Mouse (Mus musculus) macrophage (primary cell): Measurements from ENCODE around the gene Pla2g4e. TPM values are rescaled to one million over a fixed set of nuclear protein-coding genes. Genes with fewer than 3 reads are reported as not detected.

ENCODE experiments used
- H3K27ac ChIP-seq: fragments of 350-480 bp; formaldehyde crosslinking; 2 replicates; pipeline ENCODE4 v1.9.0; 2021
- H3K36me3 ChIP-seq: fragments of 350-480 bp; formaldehyde crosslinking; 2 replicates; pipeline ENCODE4 v1.9.0; 2021; ENCODE audit errors: inconsistent target
- H3K4me3 ChIP-seq: fragments of 350-480 bp; formaldehyde crosslinking; 2 replicates; pipeline ENCODE4 v1.9.0; 2021; ENCODE audit errors: inconsistent target
- H3K79me2 ChIP-seq: fragments of 350-480 bp; formaldehyde crosslinking; 2 replicates; pipeline ENCODE4 v1.9.0; 2021; ENCODE audit errors: inconsistent target
- WGBS: methylation state at CpG from one replicate; pipeline ENCODE4 v1.1.7; 2026; ENCODE audit warnings: inconsistent platforms; ENCODE audit not compliant: missing documents; 5-methylcytosine and 5-hydroxymethylcytosine counted together
- polyA plus RNA-seq: library from polyadenylated mRNA; stranded (reverse); fragments of 250-400 nt; gene quantifications from 3 replicates; pipeline ENCODE4 v1.2.4, GENCODE M21; 2018; ENCODE audit warnings: inconsistent platforms

Pla2g4e gene
- polyA plus RNA-seq, 1 experiment from 2014 or later = not detected

DNA sequence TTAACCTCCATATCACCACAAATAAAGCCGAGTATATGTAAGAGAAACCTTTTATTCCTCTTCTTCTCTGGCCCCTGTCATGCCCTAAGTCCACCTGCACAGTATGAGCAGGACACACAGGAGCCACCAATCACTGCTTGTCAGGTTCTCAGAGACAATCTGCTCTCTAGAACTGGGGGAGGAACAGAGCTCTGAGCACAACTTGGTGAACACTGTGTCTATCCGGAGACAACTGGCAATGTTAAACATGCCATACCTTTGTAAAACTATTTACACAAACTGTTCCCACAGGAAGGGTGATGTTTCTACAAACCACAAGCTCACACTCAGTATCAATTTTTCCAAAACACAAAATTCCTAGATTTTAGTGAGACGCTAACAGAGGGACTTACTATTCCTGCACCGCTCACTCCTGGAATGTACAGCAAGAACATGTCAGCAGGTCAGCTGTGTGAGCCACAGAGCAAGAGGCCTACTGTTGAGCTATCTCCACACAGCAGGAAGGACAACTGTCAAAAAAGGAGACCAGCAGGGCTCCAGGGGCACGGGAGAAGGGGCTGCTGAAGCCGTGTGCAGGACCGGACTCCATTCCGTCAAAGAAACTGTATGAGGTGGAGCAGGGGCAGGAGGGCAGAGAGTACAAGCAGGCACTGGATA lies 115.8 kb downstream of the Pla2g4e start:
- 85% methylated on average over 8 of the region's 8 CpGs for WGBS
- H3K4me3 ChIP-seq = no peak overlapping the region
- H3K79me2 ChIP-seq = peaks cover 100% of the 10 kb centered on the region
- peak overlapping the region; percentile 84 for H3K27ac ChIP-seq
- H3K36me3 ChIP-seq = peaks cover 52% of the 10 kb centered on the region

DNA sequence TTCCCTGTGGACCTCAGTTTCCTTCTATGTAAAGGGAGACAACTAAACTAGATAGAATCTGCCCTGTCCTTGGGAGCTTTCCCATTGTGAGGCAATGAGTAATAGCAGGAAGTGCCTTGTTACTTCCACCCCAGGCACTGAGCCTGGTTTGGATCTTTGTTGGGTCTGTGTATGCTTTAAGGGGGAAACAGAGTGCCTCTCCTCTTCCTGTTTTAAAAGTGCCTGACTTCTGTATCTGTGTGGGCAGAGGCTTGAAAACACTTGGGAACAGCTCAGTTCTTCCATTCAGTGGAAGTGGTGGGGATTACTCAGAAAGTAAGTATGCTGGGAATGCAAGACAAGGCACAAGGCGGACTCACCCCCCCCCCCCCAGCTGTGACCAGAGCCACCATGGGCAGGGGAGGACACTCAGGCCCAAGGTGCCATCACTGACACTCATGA lies 116.5 kb downstream of the Pla2g4e start:
- Histone ChIP-seq H3K36me3 (peaks cover 56% of the 10 kb centered on the region), H3K79me2 (peaks cover 100% of the 10 kb centered on the region), H3K27ac (peak overlapping the region; percentile 84), H3K4me3 (no peak overlapping the region)
- 100% methylated on average over 1 of the region's 1 CpGs for WGBS

DNA sequence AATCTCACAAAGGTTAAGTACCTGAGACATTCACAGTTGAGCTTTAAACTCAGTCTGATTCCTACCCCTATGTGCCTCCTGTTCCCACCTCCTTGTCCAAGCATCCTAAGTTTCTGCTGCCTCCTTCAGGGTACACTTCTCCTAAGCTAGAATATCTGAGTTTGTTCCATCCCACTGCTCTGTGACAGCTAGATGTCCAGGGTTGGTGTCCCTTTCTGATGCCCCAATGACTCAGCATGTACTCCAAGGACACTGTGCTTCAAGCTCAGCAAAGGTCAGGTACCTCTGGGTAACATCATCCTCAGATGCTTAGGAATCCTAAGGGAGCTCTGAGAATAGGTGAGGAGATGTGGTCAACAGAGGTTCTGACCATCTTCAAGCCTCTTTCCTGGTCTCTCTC lies 117.1 kb downstream of the Pla2g4e start:
- Histone ChIP-seq H3K79me2 (peaks cover 100% of the 10 kb centered on the region), H3K36me3 (peaks cover 57% of the 10 kb centered on the region), H3K27ac (peak overlapping the region; percentile 84), H3K4me3 (no peak overlapping the region)

DNA sequence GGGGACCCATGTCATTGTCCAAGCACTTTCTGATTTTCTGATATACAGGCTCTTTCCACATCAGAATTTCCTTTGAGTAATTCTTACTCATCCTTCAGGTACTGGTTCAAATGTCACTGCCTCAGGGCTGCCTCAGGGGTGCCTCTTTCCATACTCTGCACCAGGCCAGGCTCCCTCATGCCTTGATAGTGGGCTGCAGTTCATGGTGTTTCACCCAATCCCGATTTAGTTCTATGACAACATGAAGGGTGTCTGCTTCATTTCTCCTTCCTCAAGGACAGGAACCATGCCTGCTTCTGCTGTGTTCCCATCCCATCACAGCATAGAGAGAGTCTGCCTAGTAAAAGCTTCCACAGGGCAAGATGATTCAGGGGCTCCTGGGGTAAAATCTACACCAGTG lies 118.2 kb downstream of the Pla2g4e start:
- peak overlapping the region; percentile 84 for H3K27ac ChIP-seq
- 88% methylated on average over 1 of the region's 1 CpGs for WGBS
- peaks cover 100% of the 10 kb centered on the region for H3K79me2 ChIP-seq
- no peak overlapping the region for H3K4me3 ChIP-seq
- H3K36me3 ChIP-seq = peaks cover 57% of the 10 kb centered on the region

DNA sequence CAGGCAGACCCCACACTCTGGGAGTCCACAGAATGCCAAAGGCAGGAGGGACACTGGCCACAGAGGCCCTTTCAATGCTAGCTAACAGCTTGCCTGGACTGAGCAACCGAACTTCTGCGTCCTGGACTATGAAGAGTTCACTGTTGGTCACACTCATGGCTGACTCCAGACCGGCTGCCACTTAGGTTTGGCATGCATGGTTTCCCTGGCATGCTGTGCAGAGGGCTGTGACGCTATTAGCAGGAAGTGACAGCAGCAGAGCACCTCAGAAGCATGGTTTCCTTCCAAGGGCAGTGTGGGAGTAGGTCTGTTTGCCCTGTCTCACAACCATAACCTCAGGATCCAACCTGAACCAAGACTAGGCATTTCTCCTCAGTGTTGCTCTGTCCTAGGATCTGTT lies 118.7 kb downstream of the Pla2g4e start:
- H3K79me2 ChIP-seq = peaks cover 100% of the 10 kb centered on the region
- peaks cover 59% of the 10 kb centered on the region for H3K36me3 ChIP-seq
- 88% methylated on average over 4 of the region's 4 CpGs for WGBS
- H3K4me3 ChIP-seq = no peak overlapping the region
- peak overlapping the region; percentile 84 for H3K27ac ChIP-seq

DNA sequence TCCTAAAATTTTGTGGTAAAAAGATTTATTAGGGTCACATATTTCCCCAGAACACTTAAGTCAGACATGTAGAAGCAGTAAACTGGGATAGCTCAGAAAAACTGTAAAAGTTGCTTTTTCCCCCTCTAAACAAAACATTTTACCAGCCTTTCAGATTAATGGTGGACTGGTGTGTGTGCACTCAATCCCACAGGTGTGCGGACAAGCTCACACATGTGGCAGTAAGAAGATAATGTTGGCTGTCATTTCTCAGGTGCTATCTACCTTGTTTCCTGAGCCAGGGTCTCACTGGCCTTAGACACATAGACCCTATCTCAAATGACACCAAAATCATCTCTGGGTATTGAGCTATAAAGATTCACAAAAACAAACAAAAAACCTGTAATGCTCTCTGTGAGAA lies 119.7 kb downstream of the Pla2g4e start:
- Histone ChIP-seq H3K36me3 (peaks cover 59% of the 10 kb centered on the region), H3K27ac (peak overlapping the region; percentile 37), H3K4me3 (no peak overlapping the region), H3K79me2 (peaks cover 100% of the 10 kb centered on the region)
- WGBS = 100% methylated on average over 1 of the region's 1 CpGs

DNA sequence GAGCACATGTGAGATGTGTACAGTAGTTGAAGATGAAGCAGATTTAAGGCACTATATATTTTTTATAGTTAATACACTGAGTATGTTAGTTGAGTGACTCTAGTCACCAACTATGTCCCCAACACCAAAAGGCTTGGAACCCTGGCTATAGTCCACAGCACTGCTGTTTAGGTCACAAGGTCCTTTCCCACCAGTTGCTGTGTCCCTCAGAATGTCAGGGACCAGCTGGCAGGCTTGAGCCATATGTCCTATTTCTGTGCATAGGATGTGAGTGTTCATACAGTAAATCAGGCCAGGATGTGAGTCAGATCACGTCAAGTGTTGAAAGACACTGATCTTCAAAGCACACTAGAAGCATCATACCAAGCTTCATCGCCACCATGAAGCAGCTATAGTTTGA lies 120.2 kb downstream of the Pla2g4e start:
- 55% methylated on average over 2 of the region's 2 CpGs for WGBS
- peaks cover 100% of the 10 kb centered on the region for H3K79me2 ChIP-seq
- H3K27ac ChIP-seq = peak overlapping the region; percentile 37
- peaks cover 59% of the 10 kb centered on the region for H3K36me3 ChIP-seq
- H3K4me3 ChIP-seq = no peak overlapping the region

DNA sequence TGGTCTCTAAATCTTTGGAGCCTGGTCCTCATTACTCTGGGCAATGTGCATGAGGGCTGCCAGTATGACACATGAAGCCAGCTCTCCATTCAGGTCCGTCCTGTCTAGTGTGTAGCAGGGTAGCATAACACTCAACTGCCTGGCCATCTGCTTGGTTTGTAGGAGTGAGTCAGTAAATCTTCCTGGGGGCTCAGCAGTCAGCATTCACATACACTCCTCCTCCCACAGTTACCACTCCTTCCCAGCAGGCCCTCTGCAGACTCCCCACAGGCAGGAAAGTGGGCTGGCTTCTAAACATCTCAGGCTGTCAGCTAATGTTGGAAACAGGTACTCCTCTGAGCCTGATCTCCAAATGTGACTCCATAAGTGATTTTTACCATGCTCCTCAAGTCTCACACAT lies 121.0 kb downstream of the Pla2g4e start:
- Histone ChIP-seq H3K79me2 (peaks cover 100% of the 10 kb centered on the region), H3K27ac (peak overlapping the region; percentile 37), H3K4me3 (no peak overlapping the region), H3K36me3 (peaks cover 59% of the 10 kb centered on the region)
- WGBS = 91% methylated on average over 1 of the region's 1 CpGs

DNA sequence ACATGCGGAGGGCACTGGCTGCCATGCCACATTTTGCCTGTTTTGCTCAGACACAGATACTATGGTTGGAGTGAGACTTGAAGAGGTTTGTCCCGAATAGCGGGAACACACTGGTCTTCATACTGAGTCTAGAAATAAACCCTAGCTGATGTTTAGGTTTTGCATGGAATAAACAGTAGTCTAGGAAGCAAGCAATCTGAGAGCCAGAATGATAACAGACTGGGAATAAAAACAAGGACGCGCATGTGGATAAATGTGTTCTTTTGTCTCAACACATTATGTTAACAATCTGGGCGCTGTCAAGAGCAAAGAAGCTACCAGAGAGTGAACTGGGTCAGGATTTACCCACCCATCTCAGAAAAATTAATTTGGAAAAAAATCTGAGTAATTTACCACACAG lies 122.2 kb downstream of the Pla2g4e start:
- 94% methylated on average over 6 of the region's 6 CpGs for WGBS
- Histone ChIP-seq H3K4me3 (no peak overlapping the region), H3K36me3 (peaks cover 64% of the 10 kb centered on the region), H3K79me2 (peaks cover 100% of the 10 kb centered on the region), H3K27ac (no peak overlapping the region)

DNA sequence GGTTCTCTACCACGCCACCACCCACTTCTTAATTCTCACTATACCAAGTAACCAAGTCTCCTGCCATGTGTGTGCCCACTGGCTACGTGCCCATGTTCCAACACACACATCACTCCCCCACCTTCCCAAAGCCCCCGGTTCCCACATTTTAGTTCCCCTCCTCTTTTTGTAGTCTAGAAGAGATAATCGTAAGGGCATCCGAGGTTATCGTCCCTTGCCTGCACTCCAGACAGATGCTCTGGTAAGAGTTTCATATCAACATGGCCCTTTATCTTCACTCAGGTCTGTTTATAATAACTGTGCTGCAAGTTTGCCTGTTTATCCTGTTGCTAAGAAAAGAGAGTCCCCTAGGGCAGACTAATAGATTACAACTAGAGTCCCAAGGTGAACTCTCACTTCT lies 127.8 kb downstream of the Pla2g4e start:
- Histone ChIP-seq H3K27ac (no peak overlapping the region), H3K36me3 (peaks cover 45% of the 10 kb centered on the region), H3K4me3 (no peak overlapping the region), H3K79me2 (peaks cover 100% of the 10 kb centered on the region)
- 91% methylated on average over 6 of the region's 6 CpGs for WGBS

Other genes starting within 250 kb of the Pla2g4e start
- 1.6 to 3.2 TPM (median 2.6 TPM) in 3 replicates for gene Jmjd7, start 217.9 kb downstream of the Pla2g4e start, polyA plus RNA-seq
- 0.15 to 0.18 TPM in 2 of 3 replicates, not detected in the other for gene Gm28042, start 217.8 kb downstream of the Pla2g4e start, polyA plus RNA-seq
- 0.15 to 0.17 TPM in 2 of 3 replicates, not detected in the other for gene Pla2g4b, start 211.9 kb downstream of the Pla2g4e start, polyA plus RNA-seq
- gene Ehd4, start 90.7 kb downstream of the Pla2g4e start, polyA plus RNA-seq = 253 to 336 TPM (median 297 TPM) in 3 replicates
- gene Pla2g4d, start 43.9 kb upstream of the Pla2g4e start, polyA plus RNA-seq = not detected in 3 replicates
- not detected in 3 replicates for gene Pla2g4f, start 68.8 kb upstream of the Pla2g4e start, polyA plus RNA-seq
- gene Vps39, start 107.8 kb upstream of the Pla2g4e start, polyA plus RNA-seq = 36.5 to 75.0 TPM (median 54.4 TPM) in 3 replicates
- gene Ganc, start 158.6 kb upstream of the Pla2g4e start, polyA plus RNA-seq = 6.3 to 14.6 TPM (median 9.9 TPM) in 3 replicates
- gene Tmem87a, start 158.8 kb upstream of the Pla2g4e start, polyA plus RNA-seq = 38.8 to 52.5 TPM (median 44.9 TPM) in 3 replicates
- 0.22 to 0.67 TPM (median 0.42 TPM) in 3 replicates for gene Capn3, start 210.7 kb upstream of the Pla2g4e start, polyA plus RNA-seq